Mouse (Mus musculus): ENCODE results near the gene Themis2. TPM values are rescaled to one million over a fixed set of nuclear protein-coding genes. Genes with fewer than 3 reads are reported as not detected.
"Not testable (repeated sequence)": the region's sequence is repeated elsewhere in the genome, so short reads cannot be mapped to it uniquely, and the experiment has no call there.

The Themis2 gene
- total and polyA plus RNA-seq, 2 experiments from 2014 or later = 0.50 to 1.00 TPM

DNA sequence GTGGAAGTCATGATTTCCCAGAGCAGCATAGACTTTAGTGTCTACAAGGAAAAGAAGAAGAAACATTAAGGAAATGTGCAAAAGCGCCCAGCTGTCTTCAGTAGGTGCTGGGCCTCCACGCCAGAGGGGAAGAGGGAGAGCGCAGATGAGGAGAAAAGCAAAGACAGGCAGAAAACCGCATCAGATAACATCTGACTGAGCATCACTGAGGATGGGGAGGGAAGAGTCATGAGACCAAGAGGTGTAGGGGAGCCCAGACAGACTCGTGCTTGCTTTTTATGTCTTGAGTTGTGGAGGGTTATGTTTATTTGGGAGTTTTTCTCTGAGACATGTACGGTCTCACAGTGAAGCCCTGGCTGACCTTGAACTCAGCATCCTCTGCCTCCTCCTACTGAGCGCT is 54.7 kb downstream of the Themis2 start:
- no peak for ATAC-seq
- Histone ChIP-seq H3K27me3 (ENCODE audit: insufficient read depth, low read length) (no peaks in the 10 kb centered on the region), H3K9me3 (ENCODE audit: low read length) (no peaks in the 10 kb centered on the region), H3K4me3 (ENCODE audit: low read depth, low read length) (no peak overlapping the region), H3K36me3 (ENCODE audit: insufficient read depth) (no peaks in the 10 kb centered on the region), H3K27ac (ENCODE audit: low read depth, low read length) (no peak overlapping the region), H3K4me2 (ENCODE audit: low read depth) (no peak overlapping the region), H3K9ac (no peak overlapping the region), H3K4me1 (ENCODE audit: insufficient read depth) (0 out of 2 replicates have a peak, but pooled peaks cover 8% of the 10 kb centered on the region)
- 94% methylated on average over 7 of the region's 7 CpGs for WGBS
- no peak for DNase-seq
- no peak for TF ChIP-seq CTCF (IDR thresholded peaks at IDR 0.05; ENCODE audit: low read depth)

- WGBS = 96% methylated on average over 9 of the region's 9 CpGs
- not testable (repeated sequence) for H3K27ac ChIP-seq (ENCODE audit: low read depth, low read length); H3K4me3 ChIP-seq (ENCODE audit: low read depth, low read length); H3K36me3 ChIP-seq (ENCODE audit: insufficient read depth); H3K4me2 ChIP-seq (ENCODE audit: low read depth); H3K27me3 ChIP-seq (ENCODE audit: insufficient read depth, low read length); H3K4me1 ChIP-seq (ENCODE audit: insufficient read depth); H3K9ac ChIP-seq; DNase-seq; H3K9me3 ChIP-seq (ENCODE audit: low read length); ATAC-seq
These were observed 59.0 kb downstream of the Themis2 start for GRCm38 (mm10) chr4:132737154-132737553.

- H3K4me2 ChIP-seq (ENCODE audit: low read depth) = no peak overlapping the region
- DNase-seq (no peak), ATAC-seq (no peak)
- H3K4me3 ChIP-seq (ENCODE audit: low read depth, low read length) = no peak overlapping the region
- WGBS = 67% methylated on average over 3 of the region's 3 CpGs
- H3K9ac ChIP-seq = no peak overlapping the region
- no peaks in the 10 kb centered on the region for H3K4me1 ChIP-seq (ENCODE audit: insufficient read depth)
- no peak overlapping the region for H3K27ac ChIP-seq (ENCODE audit: low read depth, low read length)
- no peak for TF ChIP-seq CTCF (IDR thresholded peaks at IDR 0.05; ENCODE audit: low read depth)
- no peaks in the 10 kb centered on the region for H3K36me3 ChIP-seq (ENCODE audit: insufficient read depth)
- H3K9me3 ChIP-seq (ENCODE audit: low read length) = no peaks in the 10 kb centered on the region
- no peaks in the 10 kb centered on the region for H3K27me3 ChIP-seq (ENCODE audit: insufficient read depth, low read length)
These were observed 60.3 kb downstream of the Themis2 start for GRCm38 (mm10) chr4:132735894-132736293.

DNA sequence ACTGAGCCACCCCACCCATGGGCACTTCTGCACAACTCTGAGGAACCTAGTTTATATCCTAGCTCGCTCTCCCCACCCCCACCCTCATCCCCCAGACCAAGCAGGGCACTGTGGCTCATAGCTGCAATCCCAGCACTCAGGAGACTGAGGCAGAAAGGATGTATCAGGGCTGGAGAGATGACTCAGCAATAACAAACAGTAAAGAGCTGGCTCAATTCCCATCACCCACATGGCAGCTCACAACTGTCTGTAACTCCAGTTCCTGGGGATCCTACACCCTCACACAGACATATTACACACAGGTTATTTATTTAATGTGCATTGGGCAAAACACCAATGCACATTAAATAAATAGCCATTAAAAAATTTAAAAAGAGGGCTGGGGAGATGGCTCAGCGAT is 60.8 kb downstream of the Themis2 start:
- 90% methylated on average over 2 of the region's 2 CpGs for WGBS
- H3K4me3 ChIP-seq (ENCODE audit: low read depth, low read length) = no peak overlapping the region
- no peaks in the 10 kb centered on the region for H3K27me3 ChIP-seq (ENCODE audit: insufficient read depth, low read length)
- H3K36me3 ChIP-seq (ENCODE audit: insufficient read depth) = no peaks in the 10 kb centered on the region
- no peak overlapping the region for H3K4me2 ChIP-seq (ENCODE audit: low read depth)
- DNase-seq (no peak), ATAC-seq (no peak)
- no peak for TF ChIP-seq CTCF (IDR thresholded peaks at IDR 0.05; ENCODE audit: low read depth)
- no peak overlapping the region for H3K9ac ChIP-seq
- no peaks in the 10 kb centered on the region for H3K4me1 ChIP-seq (ENCODE audit: insufficient read depth)
- no peaks in the 10 kb centered on the region for H3K9me3 ChIP-seq (ENCODE audit: low read length)
- H3K27ac ChIP-seq (ENCODE audit: low read depth, low read length) = no peak overlapping the region

- 82% methylated on average over 2 of the region's 2 CpGs for WGBS
- ATAC-seq = no peak
- Histone ChIP-seq H3K4me3 (ENCODE audit: low read depth, low read length) (no peak overlapping the region), H3K4me2 (ENCODE audit: low read depth) (no peak overlapping the region), H3K9ac (no peak overlapping the region), H3K36me3 (ENCODE audit: insufficient read depth) (no peaks in the 10 kb centered on the region), H3K27ac (ENCODE audit: low read depth, low read length) (no peak overlapping the region), H3K27me3 (ENCODE audit: insufficient read depth, low read length) (no peaks in the 10 kb centered on the region), H3K4me1 (ENCODE audit: insufficient read depth) (no peaks in the 10 kb centered on the region), H3K9me3 (ENCODE audit: low read length) (no peaks in the 10 kb centered on the region)
- no peak for DNase-seq
- TF ChIP-seq CTCF (IDR thresholded peaks at IDR 0.05; ENCODE audit: low read depth) = no peak
These were observed 61.4 kb downstream of the Themis2 start for GRCm38 (mm10) chr4:132734766-132735165.

- Histone ChIP-seq H3K4me3 (ENCODE audit: low read depth, low read length) (no peak overlapping the region), H3K9ac (no peak overlapping the region), H3K27me3 (ENCODE audit: insufficient read depth, low read length) (no peaks in the 10 kb centered on the region), H3K4me1 (ENCODE audit: insufficient read depth) (no peaks in the 10 kb centered on the region), H3K36me3 (ENCODE audit: insufficient read depth) (no peaks in the 10 kb centered on the region), H3K27ac (ENCODE audit: low read depth, low read length) (no peak overlapping the region), H3K9me3 (ENCODE audit: low read length) (no peaks in the 10 kb centered on the region), H3K4me2 (ENCODE audit: low read depth) (no peak overlapping the region)
- WGBS = 92% methylated on average over 25 of the region's 25 CpGs
- ATAC-seq (no peak), DNase-seq (no peak)
- peak; percentile 22; the same call in 1 of the 2 replicates for TF ChIP-seq CTCF (IDR thresholded peaks at IDR 0.05; ENCODE audit: low read depth)
These were observed 63.0 kb downstream of the Themis2 start for GRCm38 (mm10) chr4:132733071-132733770.

- TF ChIP-seq CTCF (IDR thresholded peaks at IDR 0.05; ENCODE audit: low read depth) = peak; percentile 26; the same call in 1 of the 2 replicates
- peak; percentile 64 for DNase-seq
- peak within 1 kb of the TSS; percentile 58 for H3K4me2 ChIP-seq (ENCODE audit: low read depth)
- peaks cover 4% of the 10 kb centered on the region; the same call in 1 of the 2 replicates for H3K36me3 ChIP-seq (ENCODE audit: insufficient read depth)
- no peaks in the 10 kb centered on the region for H3K4me1 ChIP-seq (ENCODE audit: insufficient read depth)
- no peaks in the 10 kb centered on the region for H3K27me3 ChIP-seq (ENCODE audit: insufficient read depth, low read length)
- peak within 1 kb of the TSS; percentile 60 for H3K9ac ChIP-seq
- no peaks in the 10 kb centered on the region for H3K9me3 ChIP-seq (ENCODE audit: low read length)
- H3K4me3 ChIP-seq (ENCODE audit: low read depth, low read length) = peak within 1 kb of the TSS; percentile 49
- WGBS = 4% methylated on average over 32 of the region's 34 CpGs
- H3K27ac ChIP-seq (ENCODE audit: low read depth, low read length) = no peak within 1 kb of the TSS
- peak; percentile 96 for ATAC-seq
These were observed 64.0 kb downstream of the Themis2 start, which contains the start of gene Xkr8 for GRCm38 (mm10) chr4:132732148-132732684. TSS of gene Xkr8 (minus strand) at chr4:132732546.

Other genes starting within 250 kb of the Themis2 start
- gene Ptafr, start 232.3 kb downstream of the Themis2 start, total RNA-seq (2014; rRNA removed) = 0.38 TPM in 2 replicates
- gene Ptafr, start 232.3 kb downstream of the Themis2 start, polyA plus RNA-seq (2015; fragmentation: Nextera tagmentation; extraction: Ambion mirVana) = 0.23 and 0.38 TPM in 2 replicates
- 18.6 and 21.8 TPM in 2 replicates for gene Eya3, start 157.4 kb downstream of the Themis2 start, total RNA-seq (2014; rRNA removed)
- 6.0 and 7.2 TPM in 2 replicates for gene Eya3, start 157.4 kb downstream of the Themis2 start, polyA plus RNA-seq (2015; fragmentation: Nextera tagmentation; extraction: Ambion mirVana)
- 3.4 and 5.2 TPM in 2 replicates for gene Xkr8, start 63.8 kb downstream of the Themis2 start, total RNA-seq (2014; rRNA removed)
- gene Xkr8, start 63.8 kb downstream of the Themis2 start, polyA plus RNA-seq (2015; fragmentation: Nextera tagmentation; extraction: Ambion mirVana) = 2.2 and 3.8 TPM in 2 replicates
- 0.54 and 0.57 TPM in 2 replicates for gene Smpdl3b, start 39.1 kb downstream of the Themis2 start, total RNA-seq (2014; rRNA removed)
- 0.89 and 1.1 TPM in 2 replicates for gene Smpdl3b, start 39.1 kb downstream of the Themis2 start, polyA plus RNA-seq (2015; fragmentation: Nextera tagmentation; extraction: Ambion mirVana)
- gene Rpa2, start 28.1 kb downstream of the Themis2 start, total RNA-seq (2014; rRNA removed) = 24.0 and 26.8 TPM in 2 replicates
- gene Rpa2, start 28.1 kb downstream of the Themis2 start, polyA plus RNA-seq (2015; fragmentation: Nextera tagmentation; extraction: Ambion mirVana) = 32.6 and 39.1 TPM in 2 replicates
- 76.4 and 77.8 TPM in 2 replicates for gene Ppp1r8, start 46.8 kb upstream of the Themis2 start, total RNA-seq (2014; rRNA removed)
- 42.7 and 47.7 TPM in 2 replicates for gene Ppp1r8, start 46.8 kb upstream of the Themis2 start, polyA plus RNA-seq (2015; fragmentation: Nextera tagmentation; extraction: Ambion mirVana)
- 168 and 180 TPM in 2 replicates for gene Stx12, start 88.1 kb upstream of the Themis2 start, total RNA-seq (2014; rRNA removed)
- 163 and 170 TPM in 2 replicates for gene Stx12, start 88.1 kb upstream of the Themis2 start, polyA plus RNA-seq (2015; fragmentation: Nextera tagmentation; extraction: Ambion mirVana)
- gene Fam76a, start 126.2 kb upstream of the Themis2 start, total RNA-seq (2014; rRNA removed) = 27.9 and 29.8 TPM in 2 replicates
- gene Fam76a, start 126.2 kb upstream of the Themis2 start, polyA plus RNA-seq (2015; fragmentation: Nextera tagmentation; extraction: Ambion mirVana) = 28.0 and 41.0 TPM in 2 replicates
- not detected in 2 replicates for gene Fgr, start 177.7 kb upstream of the Themis2 start, total RNA-seq (2014; rRNA removed)
- gene Fgr, start 177.7 kb upstream of the Themis2 start, polyA plus RNA-seq (2015; fragmentation: Nextera tagmentation; extraction: Ambion mirVana) = 0.06 TPM in 2 replicates
- gene Ahdc1, start 214.9 kb upstream of the Themis2 start, total RNA-seq (2014; rRNA removed) = 56.7 and 82.4 TPM in 2 replicates
- 7.6 and 8.4 TPM in 2 replicates for gene Ahdc1, start 214.9 kb upstream of the Themis2 start, polyA plus RNA-seq (2015; fragmentation: Nextera tagmentation; extraction: Ambion mirVana)